Mouse (Mus musculus): ENCODE measurements around the gene Col5a3. TPM values are rescaled to one million over a fixed set of nuclear protein-coding genes. Genes with fewer than 3 reads are reported as not detected.

The Col5a3 gene
- polyA plus RNA-seq, 2 experiments = 0.03 to 0.08 TPM

GRCm38 (mm10) chr9:20721582-20721981 lies 93.3 kb downstream of the Col5a3 start:
- WGBS (ENCODE audit: insufficient replicate concordance) = 25% methylated on average over 2 of the region's 2 CpGs
- no peak for DNase-seq (ENCODE audit: low read depth in 3 of 3, low spot score in 3 of 3)
- no peak for TF ChIP-seq EP300 (IDR thresholded peaks at IDR 0.05; ENCODE audit: low read depth)
- peaks cover 0 to 7% of the 10 kb centered on the region in 2 experiments; a peak in 1 of 4 replicates for H3K4me1 ChIP-seq (replicated peaks; ENCODE audit: control insufficient read depth in 2 of 2, insufficient read depth in 2 of 2, low read length in 1 of 2)
- no peak overlapping the region for H3K4me3 ChIP-seq (ENCODE audit: insufficient read depth in 1 of 2, low read depth in 2 of 2, low read length in 2 of 2)
- no peaks in the 10 kb centered on the region for H3K9me3 ChIP-seq (ENCODE audit: control insufficient read depth, low read length)
- peaks cover 20% of the 10 kb centered on the region for H3K27me3 ChIP-seq (ENCODE audit: control insufficient read depth, insufficient read depth, low read length)
- ATAC-seq (ENCODE audit: insufficient read depth) = no peak
- H3K27ac ChIP-seq = no peak overlapping the region
- no peaks in the 10 kb centered on the region for H3K36me3 ChIP-seq (replicated peaks; ENCODE audit: control insufficient read depth, insufficient read depth, low read depth)
- no peak overlapping the region for H3K9ac ChIP-seq (replicated peaks)
- no peak overlapping the region for H3K4me2 ChIP-seq (ENCODE audit: low read depth)

Other genes starting within 250 kb of the Col5a3 start
- 1.0 and 1.6 TPM in 2 replicates for gene Zfp846, start 233.8 kb downstream of the Col5a3 start, polyA plus RNA-seq (2012; rRNA removed)
- 1.9 and 2.3 TPM in 2 replicates for gene Zfp846, start 233.8 kb downstream of the Col5a3 start, polyA plus RNA-seq (2014; fragmentation: Nextera tagmentation; extraction: Ambion mirVana)
- 203 and 296 TPM in 2 replicates for gene Ubl5, start 172.2 kb downstream of the Col5a3 start, polyA plus RNA-seq (2012; rRNA removed)
- gene Ubl5, start 172.2 kb downstream of the Col5a3 start, polyA plus RNA-seq (2014; fragmentation: Nextera tagmentation; extraction: Ambion mirVana) = 264 and 272 TPM in 2 replicates
- 7.0 TPM in 2 replicates for gene Fbxl12, start 170.3 kb downstream of the Col5a3 start, polyA plus RNA-seq (2012; rRNA removed)
- gene Fbxl12, start 170.3 kb downstream of the Col5a3 start, polyA plus RNA-seq (2014; fragmentation: Nextera tagmentation; extraction: Ambion mirVana) = 2.3 and 2.6 TPM in 2 replicates
- gene Pin1, start 163.0 kb downstream of the Col5a3 start, polyA plus RNA-seq (2012; rRNA removed) = 8.0 and 12.5 TPM in 2 replicates
- gene Pin1, start 163.0 kb downstream of the Col5a3 start, polyA plus RNA-seq (2014; fragmentation: Nextera tagmentation; extraction: Ambion mirVana) = 26.5 and 27.1 TPM in 2 replicates
- 0.06 and 0.18 TPM in 2 replicates for gene Olfm2, start 68.7 kb downstream of the Col5a3 start, polyA plus RNA-seq (2012; rRNA removed)
- 0.10 TPM in 1 of 2 replicates, not detected in the other for gene Olfm2, start 68.7 kb downstream of the Col5a3 start, polyA plus RNA-seq (2014; fragmentation: Nextera tagmentation; extraction: Ambion mirVana)
- not detected in 2 replicates for gene Rdh8, start 3.4 kb upstream of the Col5a3 start, polyA plus RNA-seq (2012; rRNA removed)
- not detected in 2 replicates for gene Rdh8, start 3.4 kb upstream of the Col5a3 start, polyA plus RNA-seq (2014; fragmentation: Nextera tagmentation; extraction: Ambion mirVana)
- gene A230050P20Rik, start 53.6 kb upstream of the Col5a3 start, polyA plus RNA-seq (2012; rRNA removed) = 11.5 and 13.0 TPM in 2 replicates
- gene A230050P20Rik, start 53.6 kb upstream of the Col5a3 start, polyA plus RNA-seq (2014; fragmentation: Nextera tagmentation; extraction: Ambion mirVana) = 1.1 and 1.7 TPM in 2 replicates
- 8.1 and 9.3 TPM in 2 replicates for gene Angptl6, start 64.7 kb upstream of the Col5a3 start, polyA plus RNA-seq (2012; rRNA removed)
- gene Angptl6, start 64.7 kb upstream of the Col5a3 start, polyA plus RNA-seq (2014; fragmentation: Nextera tagmentation; extraction: Ambion mirVana) = 6.8 and 7.6 TPM in 2 replicates
- 70.6 and 84.8 TPM in 2 replicates for gene Ppan, start 73.1 kb upstream of the Col5a3 start, polyA plus RNA-seq (2012; rRNA removed)
- 50.2 and 56.1 TPM in 2 replicates for gene Ppan, start 73.1 kb upstream of the Col5a3 start, polyA plus RNA-seq (2014; fragmentation: Nextera tagmentation; extraction: Ambion mirVana)
- gene Eif3g, start 83.6 kb upstream of the Col5a3 start, polyA plus RNA-seq (2012; rRNA removed) = 74.2 and 104 TPM in 2 replicates
- 170 and 181 TPM in 2 replicates for gene Eif3g, start 83.6 kb upstream of the Col5a3 start, polyA plus RNA-seq (2014; fragmentation: Nextera tagmentation; extraction: Ambion mirVana)
- gene Dnmt1, start 144.8 kb upstream of the Col5a3 start, polyA plus RNA-seq (2012; rRNA removed) = 47.6 and 55.9 TPM in 2 replicates
- 43.1 and 48.6 TPM in 2 replicates for gene Dnmt1, start 144.8 kb upstream of the Col5a3 start, polyA plus RNA-seq (2014; fragmentation: Nextera tagmentation; extraction: Ambion mirVana)
- 1.2 and 1.3 TPM in 2 replicates for gene S1pr2, start 161.7 kb upstream of the Col5a3 start, polyA plus RNA-seq (2012; rRNA removed)
- 2.3 and 3.0 TPM in 2 replicates for gene S1pr2, start 161.7 kb upstream of the Col5a3 start, polyA plus RNA-seq (2014; fragmentation: Nextera tagmentation; extraction: Ambion mirVana)
- 36.5 and 36.7 TPM in 2 replicates for gene Mrpl4, start 187.7 kb upstream of the Col5a3 start, polyA plus RNA-seq (2012; rRNA removed)
- gene Mrpl4, start 187.7 kb upstream of the Col5a3 start, polyA plus RNA-seq (2014; fragmentation: Nextera tagmentation; extraction: Ambion mirVana) = 61.3 and 67.7 TPM in 2 replicates
- 5.4 and 6.9 TPM in 2 replicates for gene Icam1, start 200.9 kb upstream of the Col5a3 start, polyA plus RNA-seq (2012; rRNA removed)
- 7.9 and 9.1 TPM in 2 replicates for gene Icam1, start 200.9 kb upstream of the Col5a3 start, polyA plus RNA-seq (2014; fragmentation: Nextera tagmentation; extraction: Ambion mirVana)
- 61.8 and 64.1 TPM in 2 replicates for gene Icam4, start 214.3 kb upstream of the Col5a3 start, polyA plus RNA-seq (2012; rRNA removed)
- gene Icam4, start 214.3 kb upstream of the Col5a3 start, polyA plus RNA-seq (2014; fragmentation: Nextera tagmentation; extraction: Ambion mirVana) = 204 and 223 TPM in 2 replicates
- 0.70 and 0.87 TPM in 2 replicates for gene Icam5, start 217.0 kb upstream of the Col5a3 start, polyA plus RNA-seq (2012; rRNA removed)
- gene Icam5, start 217.0 kb upstream of the Col5a3 start, polyA plus RNA-seq (2014; fragmentation: Nextera tagmentation; extraction: Ambion mirVana) = 0.20 and 0.28 TPM in 2 replicates

All from liver, embryonic 14.5 days (tissue).